Mouse (Mus musculus) stomach, embryonic 14.5 days (tissue): ENCODE results near the gene Kif2a. TPM values are rescaled to one million over a fixed set of nuclear protein-coding genes. Genes with fewer than 3 reads are reported as not detected.

Source experiments
- ATAC-seq: fragments of 200-750 bp; cut with Nextera tagmentation; 2 replicates; pipeline ENCODE4 v1.8.0; 2017; ENCODE audit warnings: low read depth, moderate TSS enrichment; ENCODE audit not compliant: insufficient number of reproducible peaks, insufficient read depth, low FRiP score
- H3K27ac ChIP-seq: fragments of 300-500 bp; sonication (generic); 2 replicates; pipeline ENCODE4 v1.5.1; 2014; ENCODE audit warnings: mild to moderate bottlenecking, low read length, moderate library complexity, mixed read lengths
- H3K27me3 ChIP-seq: fragments of 300-500 bp; sonication (generic); 2 replicates; pipeline ENCODE4 v1.6.1; 2014; ENCODE audit warnings: low read length, control low read depth, mixed read lengths; ENCODE audit not compliant: control insufficient read depth, insufficient read depth
- H3K36me3 ChIP-seq: fragments of 300-500 bp; sonication (generic); 2 replicates; pipeline ENCODE4 v1.6.1; 2014; ENCODE audit warnings: mild to moderate bottlenecking, control low read depth, low read length, moderate library complexity, mixed read lengths; ENCODE audit not compliant: control insufficient read depth, insufficient read depth
- H3K4me1 ChIP-seq: fragments of 300-500 bp; sonication (generic); 2 replicates; pipeline ENCODE4 v1.6.1; 2014; ENCODE audit warnings: low read length, control low read depth, mixed read lengths; ENCODE audit not compliant: control insufficient read depth, insufficient read depth
- H3K4me2 ChIP-seq: fragments of 300-500 bp; sonication (generic); replicated peaks from 2 replicates; pipeline ENCODE4 v1.6.1; 2014; ENCODE audit warnings: low read depth, low read length, control low read depth
- H3K4me3 ChIP-seq: fragments of 300-500 bp; sonication (generic); 2 replicates; pipeline ENCODE4 v1.5.1; 2014; ENCODE audit warnings: low read depth, low read length, control low read depth
- H3K9ac ChIP-seq: fragments of 300-500 bp; sonication (generic); replicated peaks from 2 replicates; pipeline ENCODE4 v1.6.1; 2014; ENCODE audit warnings: low read depth, mild to moderate bottlenecking, control low read depth, low read length, moderate library complexity, mixed read lengths
- H3K9me3 ChIP-seq: fragments of 300-500 bp; sonication (generic); 2 replicates; pipeline ENCODE4 v1.6.1; 2016; ENCODE audit warnings: low read depth, low read length, control low read depth; ENCODE audit not compliant: control insufficient read depth
- WGBS: fragments of 180-500 bp; shearing (Covaris S2); extraction: QIAGEN DNeasy Blood & Tissue Kit; methylation state at CpG from one replicate; pipeline ENCODE4 v1.1.7; 2014; 5-methylcytosine and 5-hydroxymethylcytosine counted together
- polyA plus RNA-seq: library from polyadenylated mRNA; unstranded; fragments of >200 nt; fragmentation: Nextera tagmentation; extraction: Ambion mirVana; gene quantifications from 2 replicates; pipeline ENCODE4 v1.2.1, GENCODE M21; 2014

Gene Kif2a
- polyA plus RNA-seq, 1 experiment from 2014 or later: 18.8 TPM

GRCm38 (mm10) chr13:107054496-107054895 lies 32.6 kb upstream of the Kif2a start:
- H3K4me1 ChIP-seq: no peaks in the 10 kb centered on the region
- ATAC-seq: no peak
- no peak overlapping the region for H3K4me3 ChIP-seq
- H3K9me3 ChIP-seq: no peaks in the 10 kb centered on the region
- H3K9ac ChIP-seq: no peak overlapping the region
- no peak overlapping the region for H3K27ac ChIP-seq
- no peaks in the 10 kb centered on the region for H3K27me3 ChIP-seq
- no peak overlapping the region for H3K4me2 ChIP-seq
- WGBS: 64% methylated on average over 4 of the region's 4 CpGs
- no peaks in the 10 kb centered on the region for H3K36me3 ChIP-seq

- no peaks in the 10 kb centered on the region for H3K4me1 ChIP-seq
- H3K4me2 ChIP-seq: no peak overlapping the region
- no peak overlapping the region for H3K9ac ChIP-seq
- no peaks in the 10 kb centered on the region; the same call in 1 of the 2 replicates for H3K9me3 ChIP-seq
- no peak overlapping the region for H3K27ac ChIP-seq
- no peak for ATAC-seq
- no peaks in the 10 kb centered on the region for H3K27me3 ChIP-seq
- no peak overlapping the region for H3K4me3 ChIP-seq
- H3K36me3 ChIP-seq: no peaks in the 10 kb centered on the region
- WGBS: 70% methylated on average over 3 of the region's 3 CpGs
Observed at GRCm38 (mm10) chr13:107051342-107051741, 29.4 kb upstream of the Kif2a start.

GRCm38 (mm10) chr13:107044229-107044628 lies 22.3 kb upstream of the Kif2a start:
- no peak overlapping the region for H3K9ac ChIP-seq
- peak; percentile 71; the same call in 1 of the 2 replicates for ATAC-seq
- WGBS: 13% methylated on average over 5 of the region's 5 CpGs
- H3K4me2 ChIP-seq: no peak overlapping the region
- 0 out of 2 replicates have a peak, but pooled peaks cover 4% of the 10 kb centered on the region for H3K4me1 ChIP-seq
- no peaks in the 10 kb centered on the region for H3K36me3 ChIP-seq
- H3K27ac ChIP-seq: no peak overlapping the region
- H3K9me3 ChIP-seq: no peaks in the 10 kb centered on the region; the same call in 1 of the 2 replicates
- H3K4me3 ChIP-seq: no peak overlapping the region
- no peaks in the 10 kb centered on the region for H3K27me3 ChIP-seq

DNA sequence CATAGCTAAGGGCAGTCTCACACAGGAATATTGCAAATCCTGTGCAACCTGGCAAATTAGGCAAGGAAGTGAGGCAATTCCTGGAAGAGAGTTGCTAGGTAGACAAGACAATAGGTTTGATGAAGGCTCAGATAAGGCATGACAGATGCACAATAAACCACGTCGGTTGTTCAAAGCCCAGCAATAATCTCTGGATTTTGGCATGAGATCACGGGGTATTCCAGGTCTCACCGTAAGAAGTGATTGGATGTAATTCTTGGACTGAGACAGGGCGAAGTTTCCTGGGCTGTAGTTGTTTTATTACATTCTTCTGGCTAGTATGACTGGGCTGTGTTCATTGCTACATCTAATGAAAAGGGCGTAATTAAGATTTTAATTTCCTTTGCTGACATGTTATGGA lies 20.6 kb upstream of the Kif2a start:
- Histone ChIP-seq H3K27ac (no peak overlapping the region), H3K4me2 (no peak overlapping the region), H3K9me3 (no peaks in the 10 kb centered on the region; the same call in 1 of the 2 replicates), H3K4me1 (0 out of 2 replicates have a peak, but pooled peaks cover 4% of the 10 kb centered on the region), H3K9ac (no peak overlapping the region), H3K4me3 (no peak overlapping the region), H3K36me3 (no peaks in the 10 kb centered on the region), H3K27me3 (no peaks in the 10 kb centered on the region)
- ATAC-seq: no peak
- 78% methylated on average over 6 of the region's 6 CpGs for WGBS

DNA sequence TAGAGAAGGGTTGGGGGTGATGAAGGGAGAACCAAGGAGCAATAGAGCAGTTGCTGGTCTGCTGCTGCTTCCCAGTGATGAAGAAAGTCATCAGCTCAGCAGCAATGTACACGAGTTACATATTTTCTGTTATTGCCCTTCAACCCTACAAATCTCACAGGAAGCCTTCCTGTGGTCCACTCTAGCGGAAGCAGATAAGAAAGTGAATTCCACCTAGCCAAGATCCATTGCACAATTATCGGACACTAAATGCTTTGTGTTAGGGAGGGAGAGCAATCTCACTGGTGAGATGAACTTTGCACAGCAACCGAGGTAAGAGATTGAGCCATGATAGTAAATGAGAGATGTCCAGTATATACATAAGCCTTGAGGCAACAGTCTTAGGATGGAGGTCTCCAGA lies 17.6 kb upstream of the Kif2a start:
- no peak overlapping the region for H3K9ac ChIP-seq
- no peak overlapping the region for H3K4me3 ChIP-seq
- H3K27me3 ChIP-seq: no peaks in the 10 kb centered on the region
- H3K4me1 ChIP-seq: 0 out of 2 replicates have a peak, but pooled peaks cover 4% of the 10 kb centered on the region
- no peak for ATAC-seq
- no peaks in the 10 kb centered on the region for H3K9me3 ChIP-seq
- H3K36me3 ChIP-seq: no peaks in the 10 kb centered on the region
- 75% methylated on average over 4 of the region's 4 CpGs for WGBS
- no peak overlapping the region for H3K4me2 ChIP-seq
- no peak overlapping the region for H3K27ac ChIP-seq

DNA sequence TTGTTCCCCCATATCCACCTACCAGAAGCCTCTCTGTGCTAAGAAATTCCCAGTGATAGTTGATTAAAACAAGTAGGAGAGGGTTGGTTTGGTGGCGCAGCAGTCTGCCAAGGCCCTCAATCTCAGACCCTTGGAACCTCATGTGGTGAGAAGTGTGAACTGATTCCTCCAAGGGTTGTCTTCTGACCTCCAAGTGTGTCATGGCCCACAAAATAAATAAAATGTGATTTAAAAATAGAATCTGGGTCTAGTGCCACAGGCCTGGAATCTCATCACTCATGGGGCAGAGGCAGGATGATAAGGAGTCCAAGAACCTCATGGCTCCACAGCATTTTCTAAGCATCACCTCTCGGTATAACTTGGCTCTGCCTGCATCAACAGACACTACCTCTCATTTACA lies 16.4 kb upstream of the Kif2a start:
- 88% methylated on average over 2 of the region's 2 CpGs for WGBS
- no peak overlapping the region for H3K27ac ChIP-seq
- no peak overlapping the region for H3K4me3 ChIP-seq
- H3K36me3 ChIP-seq: no peaks in the 10 kb centered on the region
- H3K27me3 ChIP-seq: no peaks in the 10 kb centered on the region
- H3K9ac ChIP-seq: no peak overlapping the region
- H3K9me3 ChIP-seq: no peaks in the 10 kb centered on the region
- no peaks in the 10 kb centered on the region for H3K4me1 ChIP-seq
- ATAC-seq: no peak
- no peak overlapping the region for H3K4me2 ChIP-seq

- Histone ChIP-seq H3K36me3 (no peaks in the 10 kb centered on the region), H3K9ac (no peak overlapping the region), H3K4me2 (no peak overlapping the region), H3K9me3 (no peaks in the 10 kb centered on the region), H3K27me3 (no peaks in the 10 kb centered on the region), H3K4me3 (no peak overlapping the region), H3K27ac (no peak overlapping the region), H3K4me1 (no peaks in the 10 kb centered on the region)
- WGBS: 76% methylated on average over 3 of the region's 3 CpGs
- ATAC-seq: no peak
Observed at GRCm38 (mm10) chr13:107035511-107036113, 13.7 kb upstream of the Kif2a start.

- no peak for ATAC-seq
Observed at GRCm38 (mm10) chr13:107035078-107035477, 13.2 kb upstream of the Kif2a start.

More at GRCm38 (mm10) chr13:107035078-107035477, 13.2 kb upstream of the Kif2a start:
- Histone ChIP-seq H3K9ac (no peak overlapping the region), H3K27ac (no peak overlapping the region), H3K4me3 (no peak overlapping the region), H3K27me3 (no peaks in the 10 kb centered on the region), H3K9me3 (no peaks in the 10 kb centered on the region), H3K4me1 (no peaks in the 10 kb centered on the region), H3K4me2 (no peak overlapping the region), H3K36me3 (no peaks in the 10 kb centered on the region)
- 85% methylated on average over 4 of the region's 4 CpGs for WGBS
